Mouse (Mus musculus): ENCODE data around the gene Set. TPM values are rescaled to one million over a fixed set of nuclear protein-coding genes. Genes with fewer than 3 reads are reported as not detected.

The Set gene
- 287 TPM for polyA plus RNA-seq (2017; shearing (Covaris generic))

DNA sequence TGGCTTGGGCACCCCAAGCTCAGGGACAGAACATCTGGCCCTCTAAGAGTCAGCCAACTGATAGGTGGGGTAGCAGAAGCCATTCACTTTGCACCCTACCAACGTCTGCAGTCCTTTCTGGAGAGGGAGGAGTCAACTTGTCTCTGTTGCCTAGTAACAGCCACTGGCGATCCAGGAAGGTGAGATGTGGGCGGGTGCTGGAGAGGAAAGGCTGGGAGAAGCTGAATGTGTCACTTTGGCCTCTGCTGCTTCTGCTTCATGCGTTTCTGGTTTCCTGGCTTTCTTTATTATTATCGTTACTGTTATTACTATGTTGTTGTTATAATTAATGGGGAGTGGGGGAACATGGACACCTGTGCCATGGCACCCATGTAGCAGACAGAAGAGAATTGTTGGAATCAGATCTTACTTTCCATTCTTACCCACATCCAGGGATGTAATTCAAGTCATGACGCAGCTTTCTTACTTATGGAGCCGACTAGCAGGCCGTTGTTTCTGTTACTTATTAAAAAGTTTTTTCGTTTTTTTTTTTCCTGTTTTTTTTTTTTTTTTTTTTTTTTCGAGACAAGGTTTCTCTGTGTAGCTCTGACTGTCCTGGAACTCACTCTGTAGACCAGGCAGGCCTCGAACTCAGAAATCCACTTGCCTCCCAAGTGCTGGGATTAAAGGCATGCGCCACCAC, at the start of gene Set:
Set (plus strand) TSS at position 156 of the 682 bp plus-strand sequence.

DNA sequence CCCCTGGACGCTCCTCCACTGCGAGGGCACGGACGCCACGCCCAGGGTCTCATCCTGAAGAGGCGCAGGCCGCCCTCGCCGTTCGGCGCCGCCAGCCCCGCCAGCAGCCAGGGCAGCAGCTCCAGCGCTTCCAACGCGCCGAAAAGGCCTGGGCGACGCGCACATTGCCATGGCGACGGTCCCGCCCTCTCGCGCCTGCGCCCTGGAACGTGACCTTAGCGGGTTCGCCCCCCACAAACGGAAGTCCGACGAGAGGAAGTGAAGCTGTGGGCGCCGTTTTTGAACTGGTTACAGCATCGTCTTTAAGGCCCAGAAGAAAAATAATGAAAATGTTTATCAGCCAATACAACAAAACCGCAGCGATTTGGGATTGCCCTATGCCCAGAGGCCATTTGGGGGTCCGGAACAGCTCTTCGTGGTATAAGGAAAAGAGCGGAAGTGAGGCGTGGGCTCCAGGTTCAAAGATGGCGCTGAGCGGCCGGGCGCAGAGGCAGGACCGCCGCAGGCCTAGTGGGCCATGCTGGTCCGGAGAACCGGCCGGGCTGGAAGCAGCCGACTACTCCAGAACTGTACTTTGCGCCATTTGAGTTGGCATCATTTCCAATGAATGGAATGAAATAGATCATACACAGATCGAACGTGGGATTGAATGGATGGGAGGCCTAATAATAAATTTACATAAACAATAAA, 8.3 kb upstream of the Set start, which contains the start of gene Wdr34:
Wdr34 (minus strand) TSS at position 183 of the 690 bp plus-strand sequence.

DNA sequence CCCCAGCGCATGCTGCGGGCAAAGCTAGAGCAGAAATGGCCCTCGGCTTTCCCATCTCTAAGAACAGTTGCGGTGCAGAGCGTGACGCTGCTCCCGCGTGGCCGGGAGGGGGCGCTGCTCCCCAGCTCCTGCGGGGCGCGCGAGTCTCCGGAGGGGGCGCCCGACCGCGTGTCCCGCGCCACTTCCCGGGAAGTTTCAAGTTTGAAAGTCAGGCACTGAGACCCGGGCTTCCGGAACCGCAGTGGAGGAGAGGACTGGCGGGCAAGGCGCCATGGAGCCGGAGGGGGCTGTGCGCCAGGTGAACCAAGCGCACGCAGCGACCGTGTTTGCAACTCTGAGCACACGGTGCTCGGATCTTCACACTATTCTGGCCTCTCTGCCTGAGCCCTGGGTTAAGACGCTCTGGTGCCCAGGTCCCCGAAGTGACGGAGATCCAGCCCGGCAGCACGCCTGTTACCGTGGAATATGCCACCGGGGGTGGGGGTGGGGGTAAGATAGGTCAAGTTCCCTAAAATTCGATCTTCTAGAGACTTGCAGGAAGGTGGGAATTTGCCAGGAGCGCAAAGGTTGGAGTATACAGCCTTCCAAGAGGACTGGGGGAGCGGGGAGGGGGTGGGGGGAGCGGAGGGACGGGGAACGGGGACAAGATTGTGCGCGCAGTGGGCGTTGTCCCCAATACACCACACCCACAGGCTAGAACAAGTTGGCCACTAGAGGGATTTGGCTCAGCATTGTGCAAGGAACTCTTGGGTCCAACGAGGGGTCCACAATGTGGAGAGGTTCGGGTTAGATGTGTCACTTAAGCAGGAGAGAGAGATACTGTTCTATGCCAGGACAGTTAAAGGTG, 20.5 kb downstream of the Set start, which contains the start of gene Pkn3:
Pkn3 (plus strand) TSS at position 183 of the 847 bp plus-strand sequence.

DNA sequence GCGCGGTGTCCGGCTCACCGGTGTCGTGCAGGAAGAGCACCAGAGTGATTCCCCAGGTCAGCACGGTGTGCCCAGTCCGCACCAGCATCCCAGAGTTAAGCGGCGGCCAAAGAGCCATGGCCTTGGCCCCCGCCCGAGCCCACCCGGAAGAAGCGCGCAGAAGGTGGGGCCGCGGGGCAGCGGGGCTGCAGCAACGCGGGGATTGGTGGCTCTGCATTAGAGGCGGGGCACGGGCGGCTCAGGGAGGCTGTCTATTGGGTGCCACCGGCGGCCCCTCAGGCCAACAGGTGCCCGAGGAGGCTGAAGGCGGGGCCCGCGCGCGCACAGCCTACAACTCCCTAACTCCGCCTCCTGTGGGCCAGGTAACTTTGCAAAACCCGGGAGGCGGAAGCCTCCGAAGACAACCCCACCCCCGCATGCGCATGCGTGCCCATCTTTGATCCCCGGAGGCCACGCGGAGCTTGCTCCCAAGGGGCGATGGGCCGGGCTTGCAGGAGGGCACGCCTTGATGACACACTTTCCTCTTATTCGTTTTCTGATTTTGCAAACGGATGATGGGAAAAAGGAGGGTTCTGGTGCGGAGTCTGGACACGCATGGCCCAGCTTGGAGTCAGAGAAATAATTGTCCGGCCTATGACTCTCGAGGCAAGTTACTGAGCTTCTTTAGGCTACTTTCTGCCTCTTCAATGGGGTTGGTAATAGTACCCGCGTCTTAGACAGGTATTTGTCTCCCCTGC, 36.5 kb downstream of the Set start, which contains the start of gene Zdhhc12:
Zdhhc12 (minus strand) TSS at position 178 of the 737 bp plus-strand sequence.

Other genes starting within 250 kb of the Set start
- gene Urm1, start 237.3 kb upstream of the Set start, polyA plus RNA-seq (2017; shearing (Covaris generic)), result 19.6 TPM
- 2.4 TPM for gene Cercam, start 188.2 kb upstream of the Set start, polyA plus RNA-seq (2017; shearing (Covaris generic))
- 63.6 TPM for gene Odf2, start 168.2 kb upstream of the Set start, polyA plus RNA-seq (2017; shearing (Covaris generic))
- gene Gle1, start 122.0 kb upstream of the Set start, polyA plus RNA-seq (2017; shearing (Covaris generic)), result 53.7 TPM
- gene Sptan1, start 91.8 kb upstream of the Set start, polyA plus RNA-seq (2017; shearing (Covaris generic)), result 87.7 TPM
- 2.3 TPM for gene Wdr34, start 8.5 kb upstream of the Set start, polyA plus RNA-seq (2017; shearing (Covaris generic))
- 1.1 TPM for gene Pkn3, start 20.3 kb downstream of the Set start, polyA plus RNA-seq (2017; shearing (Covaris generic))
- 9.4 TPM for gene Zdhhc12, start 36.3 kb downstream of the Set start, polyA plus RNA-seq (2017; shearing (Covaris generic))
- 21.4 TPM for gene Zer1, start 67.2 kb downstream of the Set start, polyA plus RNA-seq (2017; shearing (Covaris generic))
- gene Tbc1d13, start 76.4 kb downstream of the Set start, polyA plus RNA-seq (2017; shearing (Covaris generic)), result 5.4 TPM
- 23.6 TPM for gene Endog, start 114.1 kb downstream of the Set start, polyA plus RNA-seq (2017; shearing (Covaris generic))
- gene Spout1, start 121.1 kb downstream of the Set start, polyA plus RNA-seq (2017; shearing (Covaris generic)), result 28.2 TPM
- 7.8 TPM for gene Kyat1, start 148.5 kb downstream of the Set start, polyA plus RNA-seq (2017; shearing (Covaris generic))
- gene Lrrc8a, start 180.3 kb downstream of the Set start, polyA plus RNA-seq (2017; shearing (Covaris generic)), result 3.4 TPM
- gene Gm28035, start 183.2 kb downstream of the Set start, polyA plus RNA-seq (2017; shearing (Covaris generic)), result 1.6 TPM
- gene Phyhd1, start 208.8 kb downstream of the Set start, polyA plus RNA-seq (2017; shearing (Covaris generic)), result 1.5 TPM
- gene Gm28038, start 223.7 kb downstream of the Set start, polyA plus RNA-seq (2017; shearing (Covaris generic)), result not detected
- gene Dolk, start 229.0 kb downstream of the Set start, polyA plus RNA-seq (2017; shearing (Covaris generic)), result 6.4 TPM
- 16.6 TPM for gene Nup188, start 229.0 kb downstream of the Set start, polyA plus RNA-seq (2017; shearing (Covaris generic))